In genomic region chr7:127208553-127209438, GRCm38 (mm10) we compare ENCODE assay signal across 8 mouse cellular contexts. TPM values are rescaled to one million over a fixed set of nuclear protein-coding genes. Genes with fewer than 3 reads are reported as not detected.
DNase-seq lines count a peak whose midpoint lies in the region; ATAC-seq and TF ChIP-seq lines count a peak whose summit lies in the region.

Gene Mylpf (plus strand): TSS chr7:127208890.

- peak within 1 kb of the TSS; percentile 95 for H3K27ac ChIP-seq in hindbrain, embryonic 10.5 days
- peak within 1 kb of the TSS; percentile 85 for H3K27ac ChIP-seq in lung, postnatal 0 days (ENCODE audit: low read length)

- peak within 1 kb of the TSS; percentile 84 for H3K9ac ChIP-seq in lung, postnatal 0 days (replicated peaks; ENCODE audit: low read depth)

- peak within 1 kb of the TSS; percentile 86 for H3K4me3 ChIP-seq in hindbrain, embryonic 10.5 days
- peak within 1 kb of the TSS; percentile 85 for H3K4me3 ChIP-seq in lung, postnatal 0 days (ENCODE audit: low read depth, low read length)

- TF ChIP-seq CTCF in lung, postnatal 0 days (IDR thresholded peaks at IDR 0.05), result peak; percentile 81

- peaks cover 32% of the 10 kb centered on the region for H3K27me3 ChIP-seq in hindbrain, embryonic 10.5 days (ENCODE audit: insufficient read depth, poor library complexity, severe bottlenecking)
- no peaks in the 10 kb centered on the region for H3K27me3 ChIP-seq in lung, postnatal 0 days (replicated peaks; ENCODE audit: insufficient read depth, low read length)

- ATAC-seq in frontal cortex, adult (ENCODE audit: low TSS enrichment), result peak; percentile 89
- ATAC-seq in lung, postnatal 0 days, result peak; percentile 95

- H3K4me2 ChIP-seq in lung, postnatal 0 days (replicated peaks; ENCODE audit: low read depth, low read length), result peak within 1 kb of the TSS; percentile 95

- no peaks in the 10 kb centered on the region for H3K9me3 ChIP-seq in hindbrain, embryonic 10.5 days
- no peaks in the 10 kb centered on the region for H3K9me3 ChIP-seq in lung, postnatal 0 days (ENCODE audit: low read length)

- H3K36me3 ChIP-seq in hindbrain, embryonic 10.5 days, result peaks cover 9% of the 10 kb centered on the region
- no peaks in the 10 kb centered on the region for H3K36me3 ChIP-seq in lung, postnatal 0 days (ENCODE audit: insufficient read depth, low read length)

- peaks cover 44% of the 10 kb centered on the region for H3K4me1 ChIP-seq in hindbrain, embryonic 10.5 days (replicated peaks)
- peaks cover 11% of the 10 kb centered on the region; the same call in 1 of the 2 replicates for H3K4me1 ChIP-seq in lung, postnatal 0 days (ENCODE audit: insufficient read depth, low read depth, low read length)

- peak; percentile 97 for DNase-seq in MN1 (ENCODE audit: low spot score)
- peak; percentile 99 for DNase-seq in cerebellum, adult 9-10 months
- DNase-seq in hindbrain, embryonic 10.5 days (ENCODE audit: low spot score), result peak; percentile 91
- peak; percentile 99 for DNase-seq in layer of hippocampus, adult 9-11 months
- peak; percentile 100 for DNase-seq in lung, postnatal 0 days (ENCODE audit: low spot score)
- peak; percentile 89 for DNase-seq in ovary, postnatal 14 days (ENCODE audit: low spot score)
- peak; percentile 97 for DNase-seq in thymus, postnatal 14 days

- peak; percentile 16 for TF ChIP-seq EP300 in lung, postnatal 0 days (IDR thresholded peaks at IDR 0.05)

- 0% methylated on average over 44 of the region's 44 CpGs for WGBS in hindbrain, embryonic 10.5 days
- WGBS in lung, postnatal 0 days, result 0% methylated on average over 27 of the region's 44 CpGs

RNA-seq across cellular contexts. Expression of gene Mylpf, which starts in this region (rescaled TPM):
- polyA plus RNA-seq in hindbrain, embryonic 10.5 days (2016; fragmentation: Nextera tagmentation; extraction: Ambion mirVana), result 13.0 and 17.7 TPM in 2 replicates
- 6.4 and 8.0 TPM in 2 replicates for polyA plus RNA-seq in lung, postnatal 0 days (2015; fragmentation: Nextera tagmentation; extraction: Ambion mirVana)

Comparison
In these comparisons a context has a peak if more than half of its experiments do, and no peak if none do; other contexts are left out.
1. Peak in every context shown above with its lines: DNase-seq, ATAC-seq, H3K4me3 ChIP-seq and H3K27ac ChIP-seq.